Mouse (Mus musculus) macrophage (primary cell): ENCODE data around the gene Car5a. TPM values are rescaled to one million over a fixed set of nuclear protein-coding genes. Genes with fewer than 3 reads are reported as not detected.

ENCODE experiments used
- H3K27ac ChIP-seq: fragments of 350-480 bp; formaldehyde crosslinking; 2 replicates; pipeline ENCODE4 v1.9.0; 2021
- H3K36me3 ChIP-seq: fragments of 350-480 bp; formaldehyde crosslinking; 2 replicates; pipeline ENCODE4 v1.9.0; 2021; ENCODE audit errors: inconsistent target
- H3K4me3 ChIP-seq: fragments of 350-480 bp; formaldehyde crosslinking; 2 replicates; pipeline ENCODE4 v1.9.0; 2021; ENCODE audit errors: inconsistent target
- H3K79me2 ChIP-seq: fragments of 350-480 bp; formaldehyde crosslinking; 2 replicates; pipeline ENCODE4 v1.9.0; 2021; ENCODE audit errors: inconsistent target
- WGBS: methylation state at CpG from one replicate; pipeline ENCODE4 v1.1.7; 2026; ENCODE audit warnings: inconsistent platforms; ENCODE audit not compliant: missing documents; 5-methylcytosine and 5-hydroxymethylcytosine counted together
- polyA plus RNA-seq: library from polyadenylated mRNA; stranded (reverse); fragments of 250-400 nt; gene quantifications from 3 replicates; pipeline ENCODE4 v1.2.4, GENCODE M21; 2018; ENCODE audit warnings: inconsistent platforms
- total RNA-seq, 78 experiments: library from RNA; depleted of rRNA; stranded (reverse); fragments of 250-400 nt; gene quantifications; 1 replicate in 9 of 78; 2 replicates in 24 of 78; 3 replicates in 43 of 78; 4 replicates in 2 of 78; pipeline ENCODE4 v1.2.4; 2018; ENCODE audit warnings: inconsistent platforms in 56 of 78

Gene Car5a
- total RNA-seq (2018; cell fraction: chromatin; rRNA removed): not detected
- not detected for total RNA-seq (2018; cell fraction: cytosol; rRNA removed)
- total RNA-seq (2018; cell fraction: nucleus; rRNA removed): not detected
- not detected in 3 replicates for polyA plus RNA-seq

DNA sequence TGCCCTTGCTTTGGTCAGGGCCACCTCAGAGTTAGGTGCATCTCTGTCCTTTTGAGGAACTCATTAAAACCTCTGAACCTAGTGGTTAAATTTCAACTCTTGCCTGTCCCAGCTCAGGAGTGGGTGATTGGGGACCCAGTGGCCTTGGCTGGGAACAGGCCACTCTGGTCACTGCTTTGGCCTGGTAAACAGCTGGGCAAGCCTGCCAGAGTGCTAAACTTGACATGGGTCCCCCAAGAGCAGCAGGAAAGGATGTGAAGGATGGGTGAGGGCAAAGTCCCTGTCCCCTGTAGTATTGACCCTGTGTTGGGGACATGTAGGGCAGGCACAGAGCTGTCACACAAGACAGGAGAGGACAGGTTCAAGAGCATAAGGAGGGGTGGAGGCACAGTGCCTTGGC lies at the start of gene Car5a:
Car5a (minus strand) TSS at position 74 of the 400 bp plus-strand sequence.
- H3K36me3 ChIP-seq: no peaks in the 10 kb centered on the region
- H3K79me2 ChIP-seq: no peaks in the 10 kb centered on the region
- H3K27ac ChIP-seq: no peak within 1 kb of the TSS
- no peak within 1 kb of the TSS for H3K4me3 ChIP-seq

DNA sequence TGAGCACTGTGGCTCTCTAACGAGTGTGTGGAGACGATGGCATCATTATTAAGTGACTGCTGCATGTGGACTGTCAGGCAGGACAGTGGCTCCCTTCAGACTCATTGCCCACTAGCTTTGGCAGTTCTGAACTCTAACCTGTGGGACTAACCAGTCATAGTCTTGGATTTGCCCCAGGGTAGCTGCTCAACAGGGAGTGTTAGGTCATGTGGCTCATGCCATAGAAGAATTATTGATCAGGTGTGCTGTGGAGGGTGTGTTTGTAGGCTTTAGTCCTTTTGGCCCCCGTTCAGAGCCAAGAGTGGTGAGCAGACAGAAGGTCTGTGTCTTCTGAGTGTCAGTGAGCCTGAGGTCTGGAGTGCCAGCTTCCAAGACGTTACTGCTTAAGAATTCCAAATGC lies 48.2 kb upstream of the Car5a start:
- Histone ChIP-seq H3K79me2 (no peaks in the 10 kb centered on the region), H3K27ac (no peak overlapping the region), H3K36me3 (peaks cover 68% of the 10 kb centered on the region), H3K4me3 (no peak overlapping the region)
- 95% methylated on average over 4 of the region's 4 CpGs for WGBS

DNA sequence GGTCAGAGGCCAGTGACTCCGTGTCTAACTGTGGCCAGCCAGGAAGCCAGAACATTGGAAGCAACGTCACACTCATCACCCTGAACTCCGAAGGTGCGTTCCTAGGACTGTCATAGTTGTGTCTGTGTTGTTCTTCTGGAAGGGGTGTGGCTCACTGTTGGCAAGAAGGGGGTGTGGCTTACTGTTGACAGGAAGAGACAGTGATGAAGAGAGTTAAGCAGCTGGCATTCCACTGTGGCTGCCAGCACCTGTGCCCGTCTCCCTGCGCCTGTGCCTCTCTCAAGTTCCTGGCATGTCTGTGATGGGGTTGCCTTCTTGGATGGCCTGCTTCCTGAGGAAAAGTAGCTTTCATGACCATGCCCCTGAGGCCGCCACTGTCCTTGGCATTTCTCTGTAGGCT lies 46.9 kb upstream of the Car5a start:
- WGBS: 97% methylated on average over 7 of the region's 7 CpGs
- Histone ChIP-seq H3K4me3 (no peak overlapping the region), H3K36me3 (peaks cover 55% of the 10 kb centered on the region)

DNA sequence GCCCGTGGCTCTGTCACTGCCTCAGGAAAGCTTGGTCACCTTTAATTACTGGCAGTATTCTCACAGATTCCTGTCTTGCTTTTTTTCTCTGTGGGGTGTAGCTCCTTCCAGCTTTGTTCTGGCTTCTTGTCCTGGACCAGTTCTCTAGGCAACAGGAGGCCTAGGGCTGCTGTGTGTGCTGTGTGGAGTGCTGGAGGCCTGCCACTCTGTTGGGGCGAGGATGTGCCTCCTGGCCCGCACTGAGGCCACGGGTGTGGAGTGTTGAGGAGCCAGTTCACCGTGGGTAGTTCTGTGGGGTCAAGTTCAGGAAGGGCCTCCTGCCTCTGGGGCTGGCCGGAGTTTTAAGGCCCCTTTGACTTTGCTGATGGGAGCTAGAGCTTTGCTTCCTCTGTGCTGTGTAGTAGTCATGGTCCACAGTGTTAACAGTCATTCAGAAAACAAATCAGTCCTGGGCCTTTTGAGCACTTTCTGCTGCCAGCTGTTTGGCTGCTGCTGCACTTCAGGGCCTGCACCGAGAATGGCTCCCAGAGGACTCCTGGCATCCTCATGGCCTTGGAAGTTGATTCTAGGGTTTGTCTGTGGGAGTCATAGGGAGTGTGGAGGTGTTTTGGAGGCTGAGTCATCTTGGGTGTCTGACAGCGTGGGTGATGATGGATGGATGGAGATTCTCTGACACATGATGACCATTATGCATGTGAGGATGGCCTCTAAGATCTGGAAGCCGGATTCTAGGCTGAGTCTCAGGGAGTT lies 46.0 kb upstream of the Car5a start:
- H3K4me3 ChIP-seq: no peak overlapping the region
- 96% methylated on average over 9 of the region's 9 CpGs for WGBS
- no peaks in the 10 kb centered on the region for H3K79me2 ChIP-seq
- peaks cover 48% of the 10 kb centered on the region for H3K36me3 ChIP-seq
- no peak overlapping the region for H3K27ac ChIP-seq

More for the DNA sequence above, 46.9 kb upstream of the Car5a start:
- Histone ChIP-seq H3K27ac (no peak overlapping the region), H3K79me2 (no peaks in the 10 kb centered on the region)

DNA sequence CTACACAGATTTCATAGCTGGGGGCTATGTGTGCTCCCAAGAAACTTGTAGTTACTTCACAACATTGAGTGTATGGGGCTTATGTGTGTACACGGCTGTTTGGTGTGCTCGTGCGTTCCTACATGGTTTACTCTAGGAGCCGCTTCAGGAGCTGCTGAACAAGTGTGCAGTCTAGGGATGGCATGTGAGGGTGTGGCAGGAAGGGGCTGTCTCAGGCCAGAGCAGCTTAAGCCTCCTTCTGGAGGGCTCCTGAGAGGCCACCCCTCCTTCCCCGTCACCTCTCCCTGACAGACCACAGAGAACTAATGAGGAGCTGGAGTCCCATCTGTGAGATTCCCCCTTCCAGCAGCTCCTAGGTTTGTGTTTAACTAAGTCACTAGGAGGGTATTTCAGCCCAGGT lies 43.2 kb upstream of the Car5a start:
- Histone ChIP-seq H3K79me2 (no peaks in the 10 kb centered on the region), H3K4me3 (no peak overlapping the region), H3K27ac (no peak overlapping the region), H3K36me3 (peaks cover 43% of the 10 kb centered on the region; the same call in 1 of the 2 replicates)
- WGBS: 96% methylated on average over 5 of the region's 5 CpGs

DNA sequence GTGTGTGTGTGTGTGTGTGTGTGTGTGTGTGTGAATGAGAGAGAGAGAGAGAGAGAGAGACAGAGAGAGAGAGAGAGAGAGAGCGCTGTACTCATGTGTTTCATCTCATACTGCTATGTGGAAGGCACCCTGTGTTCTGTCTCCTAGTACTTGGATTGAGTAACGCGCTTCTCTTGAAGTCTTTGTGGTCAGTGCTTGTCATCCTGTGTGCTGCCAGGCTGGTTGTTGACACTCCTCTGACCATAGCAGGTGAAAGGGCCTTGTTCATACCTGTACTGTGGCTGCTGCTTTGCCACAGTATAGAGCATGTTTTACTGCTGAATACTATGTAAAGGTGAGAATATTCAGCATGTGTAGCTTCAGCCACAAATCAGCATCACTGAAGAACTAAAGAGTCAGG lies 41.0 kb upstream of the Car5a start:
- H3K4me3 ChIP-seq: no peak overlapping the region
- H3K27ac ChIP-seq: no peak overlapping the region
- H3K79me2 ChIP-seq: no peaks in the 10 kb centered on the region
- peaks cover 41% of the 10 kb centered on the region for H3K36me3 ChIP-seq
- 90% methylated on average over 3 of the region's 3 CpGs for WGBS

DNA sequence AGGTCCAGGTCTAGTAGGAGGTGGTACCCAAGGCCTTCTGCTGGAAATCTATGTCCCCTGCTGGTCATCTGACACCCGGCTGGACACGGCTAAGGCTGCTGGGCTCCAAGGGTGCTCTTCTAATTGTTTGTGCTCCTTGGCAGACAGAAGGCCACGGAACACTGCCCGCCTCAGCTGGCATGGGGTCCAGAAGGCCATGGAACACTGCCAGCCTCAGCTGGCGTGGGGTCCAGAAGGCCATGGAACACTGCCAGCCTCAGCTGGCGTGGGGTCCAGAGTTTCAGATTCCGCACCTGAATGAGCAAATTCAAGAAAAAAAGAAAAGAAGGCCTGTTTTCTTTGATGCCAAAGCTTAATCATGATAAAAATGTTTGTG lies 36.8 kb upstream of the Car5a start:
- H3K4me3 ChIP-seq: no peak overlapping the region
- 95% methylated on average over 7 of the region's 7 CpGs for WGBS
- H3K36me3 ChIP-seq: peaks cover 50% of the 10 kb centered on the region
- no peak overlapping the region for H3K27ac ChIP-seq
- H3K79me2 ChIP-seq: no peaks in the 10 kb centered on the region

DNA sequence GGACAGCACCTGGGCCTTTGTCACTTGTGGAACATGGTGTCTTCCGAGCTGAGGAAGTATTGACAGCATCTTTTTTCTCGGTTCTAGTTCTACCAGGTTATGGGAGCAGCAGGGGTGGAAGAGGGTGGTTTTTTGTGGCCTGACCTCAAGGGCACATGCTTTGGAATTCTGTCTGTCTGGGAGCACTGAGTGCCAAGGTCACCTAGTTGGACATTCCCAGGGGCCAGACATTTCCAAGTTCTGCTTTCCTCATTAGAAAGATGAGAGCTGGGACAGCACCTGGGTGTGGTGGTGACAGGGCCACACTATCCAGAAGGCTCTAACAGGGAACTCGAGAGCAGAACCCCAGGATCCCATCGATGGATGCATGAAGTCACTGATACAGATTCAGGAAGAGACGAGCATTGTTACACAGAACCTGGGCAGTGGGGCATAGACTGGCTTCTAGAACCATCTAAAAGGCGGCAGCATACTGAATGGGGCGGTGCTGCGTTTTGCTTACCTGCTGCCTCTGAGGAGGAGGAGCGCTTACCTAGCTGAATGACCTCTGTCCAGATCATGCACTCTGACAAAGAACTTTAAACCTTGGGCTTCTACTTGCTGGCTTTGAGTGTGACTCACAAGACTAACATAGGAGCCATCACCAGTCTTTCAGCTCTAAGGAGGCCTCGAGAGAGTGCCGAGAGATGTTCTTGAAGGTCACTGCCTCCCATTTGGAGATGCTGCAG lies 36.3 kb upstream of the Car5a start:
- Histone ChIP-seq H3K36me3 (peaks cover 55% of the 10 kb centered on the region), H3K79me2 (no peaks in the 10 kb centered on the region), H3K27ac (no peak overlapping the region), H3K4me3 (no peak overlapping the region)
- WGBS: 95% methylated on average over 11 of the region's 11 CpGs

DNA sequence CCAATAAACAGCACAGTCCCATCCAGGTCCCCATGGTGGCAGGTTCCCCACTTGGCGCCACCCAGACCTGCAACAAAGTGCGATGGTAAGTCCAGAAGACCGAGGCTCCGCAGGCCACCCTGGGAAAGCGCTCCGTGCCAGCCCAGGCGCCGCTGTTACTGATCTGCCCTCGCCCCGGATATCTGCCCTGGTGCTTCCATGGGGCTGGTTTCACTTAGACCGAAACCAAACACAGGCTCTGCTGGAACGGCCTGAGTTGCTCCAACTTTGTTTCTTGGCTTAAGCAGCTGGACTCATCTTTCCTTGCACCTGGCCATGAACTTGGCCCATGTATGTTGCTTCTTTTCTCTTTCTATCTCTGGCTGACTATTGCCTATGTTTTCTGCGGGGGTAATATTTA lies 34.0 kb upstream of the Car5a start:
- Histone ChIP-seq H3K79me2 (no peaks in the 10 kb centered on the region), H3K36me3 (peaks cover 71% of the 10 kb centered on the region), H3K4me3 (no peak overlapping the region), H3K27ac (no peak overlapping the region)
- WGBS: 93% methylated on average over 11 of the region's 13 CpGs

DNA sequence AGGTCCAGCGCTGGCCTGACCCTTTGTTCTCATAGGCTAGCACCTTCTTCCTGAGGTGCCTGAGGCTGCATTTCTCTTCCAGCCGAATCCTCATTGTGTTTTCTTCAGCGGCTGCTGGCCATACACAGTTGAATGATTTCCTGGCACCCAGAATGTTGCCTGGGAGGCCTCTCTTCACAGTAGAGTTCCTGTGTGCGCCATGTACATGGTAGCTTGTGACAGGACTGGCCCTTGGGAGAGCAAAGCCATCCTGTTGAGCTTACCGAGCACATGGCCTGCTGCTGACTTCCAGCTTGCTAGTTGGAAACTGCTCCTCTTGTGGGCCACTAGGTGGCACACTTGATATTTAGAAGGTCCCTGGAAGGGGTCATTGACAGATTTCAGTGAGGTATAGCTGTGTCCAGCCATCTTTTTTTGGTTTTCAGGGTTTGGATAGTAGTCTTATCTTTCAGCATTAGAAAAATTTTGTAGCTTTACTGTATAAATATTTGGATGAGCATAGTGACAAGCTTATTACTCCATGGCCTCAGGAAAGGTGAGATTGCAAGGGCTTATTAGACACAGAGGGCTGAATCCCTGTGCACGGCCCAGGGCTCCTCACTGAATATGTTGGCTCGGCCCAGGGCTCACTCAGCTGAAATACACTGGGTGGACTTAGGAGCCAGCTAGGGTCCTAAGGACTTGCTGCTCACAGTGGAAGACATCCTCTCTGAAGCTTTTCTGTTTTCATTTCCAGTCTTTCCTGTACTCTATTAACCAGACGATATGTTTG lies 33.3 kb upstream of the Car5a start:
- H3K79me2 ChIP-seq: no peaks in the 10 kb centered on the region
- H3K4me3 ChIP-seq: no peak overlapping the region
- WGBS: 79% methylated on average over 8 of the region's 8 CpGs
- peaks cover 67% of the 10 kb centered on the region for H3K36me3 ChIP-seq
- H3K27ac ChIP-seq: no peak overlapping the region

DNA sequence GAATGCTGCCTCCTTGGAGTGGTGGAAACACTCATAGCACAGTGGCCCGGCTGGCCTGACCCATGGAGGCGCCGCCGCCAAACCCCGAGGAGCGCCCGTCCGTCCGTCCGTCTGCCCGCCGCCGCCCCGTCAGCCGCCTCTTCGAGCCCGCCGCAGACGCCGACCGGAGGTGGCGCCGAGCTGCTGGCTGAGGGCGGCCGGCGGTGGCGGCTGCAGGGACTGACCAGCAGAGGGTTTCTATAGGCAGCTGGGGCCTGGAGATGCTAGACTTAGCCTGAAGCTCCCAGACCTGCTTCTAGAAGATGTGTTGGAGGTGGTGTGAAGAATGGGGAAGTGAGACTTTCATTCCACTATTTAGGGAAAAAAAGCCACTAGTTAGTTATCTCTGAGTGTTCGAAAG lies 29.2 kb upstream of the Car5a start:
- Histone ChIP-seq H3K79me2 (peaks cover 19% of the 10 kb centered on the region), H3K36me3 (peaks cover 40% of the 10 kb centered on the region), H3K27ac (no peak overlapping the region), H3K4me3 (no peak overlapping the region)
- WGBS: 97% methylated on average over 28 of the region's 28 CpGs

DNA sequence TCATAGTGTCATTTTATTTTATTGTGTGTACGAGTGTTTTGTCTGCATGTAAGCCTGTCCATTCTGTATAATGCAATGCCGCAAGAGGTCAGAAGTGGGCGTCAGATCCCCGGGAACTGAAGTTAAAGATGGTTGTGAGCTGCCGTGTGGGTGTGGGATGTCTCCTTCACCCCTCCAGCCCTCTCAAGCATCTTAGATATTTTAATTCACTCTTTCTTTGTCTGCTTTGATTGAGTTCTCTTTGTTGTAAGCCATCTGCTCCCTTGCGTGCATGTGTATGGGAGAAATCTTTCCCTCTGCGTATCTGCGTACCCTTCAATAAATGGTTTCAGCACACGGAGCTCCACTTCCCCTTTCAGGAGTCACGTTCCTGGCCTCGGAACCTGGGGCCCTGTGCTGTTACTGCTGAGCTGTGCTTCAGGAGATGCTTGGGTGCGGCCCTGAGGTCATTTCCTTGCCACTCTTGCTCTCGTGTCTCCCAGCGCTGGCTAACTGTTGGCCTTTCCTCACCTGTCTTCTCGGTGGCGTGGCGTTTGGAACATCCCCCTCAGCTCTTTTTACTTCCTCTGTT lies 26.9 kb upstream of the Car5a start:
- WGBS: 31% methylated on average over 17 of the region's 17 CpGs
- Histone ChIP-seq H3K79me2 (peaks cover 43% of the 10 kb centered on the region), H3K4me3 (no peak overlapping the region)

DNA sequence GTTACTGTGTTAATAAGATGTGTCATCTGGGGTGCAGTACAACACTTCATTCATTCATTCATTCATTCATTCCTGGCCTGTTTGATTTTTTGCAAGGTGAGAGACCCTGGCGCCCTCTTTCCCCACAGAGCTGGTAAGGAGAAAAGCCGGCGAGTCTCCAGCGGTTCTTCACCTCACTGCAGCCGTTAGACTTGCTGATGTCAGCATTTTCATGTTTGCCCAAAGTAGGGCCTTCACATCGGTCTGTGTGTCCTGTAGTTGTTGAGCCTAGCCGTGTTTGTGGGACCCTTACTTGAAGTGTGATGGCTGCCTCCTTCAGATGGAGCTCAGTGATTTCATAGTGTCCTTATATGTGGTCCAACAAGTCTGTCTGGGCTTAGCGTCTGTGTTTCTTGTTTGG lies 25.5 kb upstream of the Car5a start:
- Histone ChIP-seq H3K4me3 (no peak overlapping the region), H3K27ac (no peak overlapping the region), H3K79me2 (peaks cover 56% of the 10 kb centered on the region), H3K36me3 (peaks cover 8% of the 10 kb centered on the region; the same call in 1 of the 2 replicates)
- WGBS: 94% methylated on average over 8 of the region's 8 CpGs

More for the DNA sequence above, 26.9 kb upstream of the Car5a start:
- Histone ChIP-seq H3K27ac (no peak overlapping the region), H3K36me3 (peaks cover 22% of the 10 kb centered on the region)

DNA sequence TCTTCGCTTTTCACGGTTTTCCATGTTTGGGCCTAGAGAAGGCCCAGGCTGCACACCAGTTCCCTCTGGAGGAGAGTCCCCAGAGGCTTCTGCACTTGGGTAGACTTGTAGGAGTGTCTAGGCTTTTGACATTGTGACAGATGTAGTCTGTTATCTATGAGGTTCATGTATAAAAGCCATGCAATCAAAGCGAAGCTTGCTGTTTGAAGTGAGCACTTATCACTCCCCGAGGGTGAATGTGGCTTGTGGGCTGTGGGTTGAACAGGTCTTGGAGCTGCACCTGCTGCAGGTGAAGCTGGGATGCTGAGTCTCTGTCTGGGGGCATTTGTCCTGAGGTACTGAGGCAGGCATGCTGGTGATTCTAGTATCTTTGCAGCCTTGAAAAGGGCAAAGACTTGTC lies 23.8 kb upstream of the Car5a start:
- 79% methylated on average over 4 of the region's 4 CpGs for WGBS
- H3K27ac ChIP-seq: no peak overlapping the region
- H3K4me3 ChIP-seq: no peak overlapping the region
- no peaks in the 10 kb centered on the region for H3K36me3 ChIP-seq
- peaks cover 72% of the 10 kb centered on the region for H3K79me2 ChIP-seq
